Mouse (Mus musculus): ENCODE data around the gene B4galt1.

DNA sequence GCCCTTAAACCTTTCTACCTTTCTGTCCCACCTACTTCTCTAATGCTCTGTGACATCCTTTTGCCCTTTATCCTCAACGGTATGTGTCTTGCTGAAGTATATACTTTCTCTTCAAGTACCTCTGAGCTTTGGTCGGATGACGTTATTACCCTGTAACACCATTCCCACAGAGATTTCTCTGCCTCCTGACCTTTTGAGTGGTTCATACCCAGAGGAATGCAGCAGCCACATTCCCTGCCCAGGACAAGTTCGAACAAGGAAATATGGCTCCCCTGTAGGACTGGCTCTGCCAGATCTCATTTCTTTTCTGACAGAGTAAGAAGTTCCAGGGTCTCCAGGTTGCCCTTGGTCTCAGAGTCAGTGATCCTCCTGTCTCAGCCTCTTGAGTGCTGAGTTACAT lies 51.9 kb downstream of the B4galt1 start:
- TF ChIP-seq GATA1 (IDR thresholded peaks at IDR 0.05; ENCODE audit: borderline replicate concordance, low read length) = no peak
- no peak for TF ChIP-seq FLI1 (IDR thresholded peaks at IDR 0.05; ENCODE audit: low read length)
